Comparison of ENCODE assay signal across 14 mouse cellular contexts in genomic region chr11:54353121-54353576, GRCm38 (mm10). TPM values are rescaled to one million over a fixed set of nuclear protein-coding genes. Genes with fewer than 3 reads are reported as not detected.
DNase-seq lines count a peak whose midpoint lies in the region; ATAC-seq and TF ChIP-seq lines count a peak whose summit lies in the region.
"Had no signal": no experiment of that assay in that cellular context is flagged by ENCODE, and none has a peak within 500 bp of the region (broad histone marks: within the 10 kb centered on the region; RNA-seq: fewer than 3 reads in every experiment).

No protein-coding gene starts in this region.

- no peak for DNase-seq in cerebellum, adult 2 months
- no peak for DNase-seq in cerebellum, postnatal 25 days
- no peak for DNase-seq in limb, embryonic 10.5 days (ENCODE audit: low spot score)
- no peak for DNase-seq in urinary bladder, postnatal 4 days (ENCODE audit: low spot score in 2 of 2)
- no peak for DNase-seq in layer of hippocampus, adult 9-10 months (ENCODE audit: low spot score)
- no peak for DNase-seq in thymus, postnatal 10 days (ENCODE audit: low spot score in 2 of 2)
- DNase-seq: adrenal gland, postnatal 25 days; layer of hippocampus, adult 9-11 months; spleen, adult 18-20 months had no signal

- no peaks in the 10 kb centered on the region for H3K4me1 ChIP-seq in cerebellum, adult 2 months (ENCODE audit: control insufficient read depth, insufficient read depth, low read length)
- peaks cover 10% of the 10 kb centered on the region for H3K4me1 ChIP-seq in forebrain, embryonic 15.5 days
- H3K4me1 ChIP-seq in limb, embryonic 10.5 days, result peaks cover 16% of the 10 kb centered on the region
- peaks cover 14% of the 10 kb centered on the region for H3K4me1 ChIP-seq in neural tube, embryonic 15.5 days

- no peak for TF ChIP-seq CTCF in cerebellum, adult 2 months (IDR thresholded peaks at IDR 0.05; ENCODE audit: borderline replicate concordance, insufficient read depth, low read depth, low read length)

- 29% methylated on average over 8 of the region's 8 CpGs for WGBS in cerebellum, adult 2 months
- 6% methylated on average over 8 of the region's 8 CpGs for WGBS in forebrain, embryonic 15.5 days
- WGBS in limb, embryonic 10.5 days, result 38% methylated on average over 8 of the region's 8 CpGs
- WGBS in neural tube, embryonic 15.5 days, result 11% methylated on average over 8 of the region's 8 CpGs

- no peak overlapping the region for H3K4me2 ChIP-seq in forebrain, embryonic 15.5 days (replicated peaks)
- peak overlapping the region; percentile 34 for H3K4me2 ChIP-seq in neural tube, embryonic 15.5 days

- no peak for TF ChIP-seq POLR2A in cerebellum, adult 2 months (IDR thresholded peaks at IDR 0.05; ENCODE audit: borderline replicate concordance, insufficient read depth, low read length)

- no peak overlapping the region for H3K4me3 ChIP-seq in cerebellum, adult 2 months (replicated peaks; ENCODE audit: insufficient read depth, low read depth, low read length)
- no peak overlapping the region for H3K4me3 ChIP-seq in forebrain, embryonic 15.5 days
- no peak overlapping the region for H3K4me3 ChIP-seq in limb, embryonic 10.5 days
- no peak overlapping the region for H3K4me3 ChIP-seq in neural tube, embryonic 15.5 days (replicated peaks)

- no peaks in the 10 kb centered on the region for H3K27me3 ChIP-seq in cerebellum, adult 2 months (ENCODE audit: control insufficient read depth, insufficient read depth, low read length)
- no peaks in the 10 kb centered on the region for H3K27me3 ChIP-seq in forebrain, embryonic 15.5 days
- H3K27me3 ChIP-seq in limb, embryonic 10.5 days (ENCODE audit: low read depth, poor library complexity, severe bottlenecking), result no peaks in the 10 kb centered on the region
- H3K27me3 ChIP-seq in neural tube, embryonic 15.5 days (replicated peaks), result no peaks in the 10 kb centered on the region

- no peaks in the 10 kb centered on the region for H3K9me3 ChIP-seq in forebrain, embryonic 15.5 days
- no peaks in the 10 kb centered on the region for H3K9me3 ChIP-seq in limb, embryonic 10.5 days (replicated peaks)
- H3K9me3 ChIP-seq in neural tube, embryonic 15.5 days (replicated peaks), result no peaks in the 10 kb centered on the region

- H3K27ac ChIP-seq in cerebellum, adult 2 months (ENCODE audit: insufficient read depth, low read length), result peak overlapping the region; percentile 34; the same call in 1 of the 2 replicates
- H3K27ac ChIP-seq in forebrain, embryonic 15.5 days (replicated peaks), result peak overlapping the region; percentile 60; the same call in 1 of the 2 replicates
- H3K27ac ChIP-seq in limb, embryonic 10.5 days, result peak overlapping the region; percentile 79
- H3K27ac ChIP-seq in neural tube, embryonic 15.5 days (replicated peaks), result peak overlapping the region; percentile 63

- ATAC-seq in forebrain, embryonic 15.5 days (replicated peaks), result no peak
- ATAC-seq in neural tube, embryonic 15.5 days (ENCODE audit: low FRiP score), result peak; percentile 53; the same call in 1 of the 2 replicates
- ATAC-seq: inflammation-experienced regulatory T-cells, adult 6 months had no signal

- H3K9ac ChIP-seq in forebrain, embryonic 15.5 days (replicated peaks), result no peak overlapping the region
- no peak overlapping the region for H3K9ac ChIP-seq in neural tube, embryonic 15.5 days (replicated peaks)

- peaks cover 16% of the 10 kb centered on the region; the same call in 1 of the 2 replicates for H3K36me3 ChIP-seq in forebrain, embryonic 15.5 days
- H3K36me3 ChIP-seq in limb, embryonic 10.5 days, result no peaks in the 10 kb centered on the region
- H3K36me3 ChIP-seq in neural tube, embryonic 15.5 days, result peaks cover 16% of the 10 kb centered on the region; the same call in 1 of the 2 replicates

RNA-seq across cellular contexts. Expression of gene Meikin, which starts 17.3 kb away (rescaled TPM):
- not detected in 2 replicates for polyA plus RNA-seq in cerebellum, adult 2 months (2012; rRNA removed)
- polyA plus RNA-seq in forebrain, embryonic 15.5 days (2015; fragmentation: Nextera tagmentation; extraction: Ambion mirVana), result not detected in 2 replicates
- not detected in 2 replicates for polyA plus RNA-seq in limb, embryonic 10.5 days (2016; fragmentation: Nextera tagmentation; extraction: Ambion mirVana)
- not detected in 2 replicates for polyA plus RNA-seq in neural tube, embryonic 15.5 days (2015; fragmentation: Nextera tagmentation; extraction: Ambion mirVana)
- polyA plus RNA-seq: cortical plate, adult 2 months; inflammation-experienced regulatory T-cells, adult 6 months; liver, embryonic 16.5 days had no signal

RNA-seq across cellular contexts. Expression of gene Acsl6, which starts 49.6 kb away (rescaled TPM):
- 189 and 194 TPM in 2 replicates for polyA plus RNA-seq in cerebellum, adult 2 months (2012; rRNA removed)
- polyA plus RNA-seq in forebrain, embryonic 15.5 days (2015; fragmentation: Nextera tagmentation; extraction: Ambion mirVana), result 37.2 and 37.5 TPM in 2 replicates
- polyA plus RNA-seq in limb, embryonic 10.5 days (2016; fragmentation: Nextera tagmentation; extraction: Ambion mirVana), result 1.5 and 1.7 TPM in 2 replicates
- polyA plus RNA-seq in neural tube, embryonic 15.5 days (2015; fragmentation: Nextera tagmentation; extraction: Ambion mirVana), result 40.1 and 47.3 TPM in 2 replicates
- polyA plus RNA-seq: inflammation-experienced regulatory T-cells, adult 6 months had no signal

Comparison
In these comparisons a context has a peak if more than half of its experiments do, and no peak if none do; other contexts are left out.
1. RNA of gene Acsl6, which starts 49.6 kb away (polyA plus RNA-seq): 189 to 194 TPM in cerebellum, adult 2 months, 40.1 to 47.3 TPM in neural tube, embryonic 15.5 days and 37.2 to 37.5 TPM in forebrain, embryonic 15.5 days; 1.5 to 1.7 TPM in limb, embryonic 10.5 days; every median in the first group is over 10 times any median in the second.
2. Peak in every context shown above with its lines, with median percentiles within 50 percentile points of each other: H3K27ac ChIP-seq.